Mouse (Mus musculus): ENCODE measurements around the gene Etfa. TPM values are rescaled to one million over a fixed set of nuclear protein-coding genes. Genes with fewer than 3 reads are reported as not detected.

The Etfa gene
- polyA plus RNA-seq (2012; rRNA removed) (57.8 and 77.2 TPM in 2 replicates), polyA plus RNA-seq (2014; fragmentation: Nextera tagmentation; extraction: Ambion mirVana) (185 and 189 TPM in 2 replicates)

DNA sequence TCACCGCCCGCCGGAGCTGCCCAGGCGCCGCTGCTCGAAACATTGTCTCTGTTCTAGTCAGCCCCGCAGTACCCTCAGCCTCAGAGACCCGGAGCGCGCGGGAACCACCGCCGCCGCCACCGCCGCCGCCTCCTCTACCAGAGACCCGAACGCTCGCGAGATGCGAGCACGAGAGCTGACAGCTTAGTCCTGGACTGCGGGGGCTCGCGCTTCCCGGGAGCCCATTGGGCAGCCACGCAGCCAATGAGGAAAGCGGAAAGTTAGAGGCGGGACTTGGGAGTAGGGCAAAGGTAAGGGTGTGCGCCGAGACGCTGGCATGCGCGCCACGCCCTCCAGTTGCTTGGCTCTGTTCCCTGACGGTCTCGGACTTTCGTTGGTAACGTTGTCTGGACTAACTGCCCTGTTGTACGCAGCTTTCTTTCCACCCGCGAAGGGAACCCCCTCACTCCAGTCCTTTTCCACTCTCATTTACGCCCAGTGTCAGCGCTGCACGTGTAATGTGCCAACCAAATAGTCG, at the start of gene Etfa:
Gene Etfa (minus strand): TSS at position 217 of the 517 bp plus-strand sequence.
- H3K27me3 ChIP-seq (ENCODE audit: control insufficient read depth, insufficient read depth, low read length), result no peaks in the 10 kb centered on the region
- TF ChIP-seq POLR2A (IDR thresholded peaks at IDR 0.05; ENCODE audit: borderline replicate concordance, extremely low read depth, insufficient read depth, insufficient read length), result peak; percentile 37; the same call in 1 of the 2 replicates
- H3K9ac ChIP-seq (ENCODE audit: low read depth, low read length, severe bottlenecking), result peak within 1 kb of the TSS; percentile 93
- peak; percentile 98 for DNase-seq (ENCODE audit: low spot score)
- H3K4me3 ChIP-seq (replicated peaks; ENCODE audit: low read length), result peak within 1 kb of the TSS; percentile 95
- peaks cover 6% of the 10 kb centered on the region for H3K4me1 ChIP-seq (ENCODE audit: control insufficient read depth, insufficient read depth, low read length)
- peak within 1 kb of the TSS; percentile 53 for H3K4me2 ChIP-seq (replicated peaks; ENCODE audit: low read depth, low read length, severe bottlenecking)
- H3K36me3 ChIP-seq (ENCODE audit: control insufficient read depth, insufficient read depth, low read length), result no peaks in the 10 kb centered on the region
- H3K9me3 ChIP-seq (ENCODE audit: control insufficient read depth, low read length), result no peaks in the 10 kb centered on the region
- WGBS, result 1% methylated on average over 43 of the region's 47 CpGs
- peak within 1 kb of the TSS; percentile 86 for H3K27ac ChIP-seq (replicated peaks; ENCODE audit: low read depth, low read length)
- peak; percentile 99 for ATAC-seq (ENCODE audit: low FRiP score, low read depth)

DNA sequence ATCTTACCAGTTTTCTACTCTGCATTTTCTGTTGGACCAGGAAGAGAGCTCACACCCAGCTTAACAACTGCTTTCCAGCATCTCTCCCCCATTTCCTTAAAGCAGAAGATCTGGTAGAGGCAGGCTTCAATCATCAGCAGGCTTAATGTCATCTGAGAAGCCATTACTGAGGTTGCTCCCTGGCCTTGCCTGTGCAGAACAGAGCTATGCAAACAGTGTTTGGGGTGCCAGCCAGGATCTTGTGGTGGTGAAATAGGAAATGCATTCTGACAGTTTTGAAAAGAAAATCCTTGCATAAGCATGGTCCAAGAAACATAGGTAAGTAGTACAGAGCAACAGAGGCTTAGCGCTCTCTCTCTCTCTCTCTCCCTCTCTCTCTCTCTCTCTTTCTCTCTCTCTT, 48.9 kb upstream of the Etfa start:
- Histone ChIP-seq H3K9ac (ENCODE audit: low read depth, low read length, severe bottlenecking) (no peak overlapping the region), H3K4me1 (ENCODE audit: control insufficient read depth, insufficient read depth, low read length) (no peaks in the 10 kb centered on the region), H3K36me3 (ENCODE audit: control insufficient read depth, insufficient read depth, low read length) (no peaks in the 10 kb centered on the region), H3K27ac (replicated peaks; ENCODE audit: low read depth, low read length) (no peak overlapping the region), H3K27me3 (ENCODE audit: control insufficient read depth, insufficient read depth, low read length) (no peaks in the 10 kb centered on the region), H3K9me3 (ENCODE audit: control insufficient read depth, low read length) (no peaks in the 10 kb centered on the region), H3K4me2 (replicated peaks; ENCODE audit: low read depth, low read length, severe bottlenecking) (no peak overlapping the region), H3K4me3 (replicated peaks; ENCODE audit: low read length) (no peak overlapping the region)
- 91% methylated on average over 1 of the region's 1 CpGs for WGBS
- ATAC-seq (ENCODE audit: low FRiP score, low read depth), result no peak
- no peak for DNase-seq (ENCODE audit: low spot score)
- no peak for TF ChIP-seq POLR2A (IDR thresholded peaks at IDR 0.05; ENCODE audit: borderline replicate concordance, extremely low read depth, insufficient read depth, insufficient read length)

DNA sequence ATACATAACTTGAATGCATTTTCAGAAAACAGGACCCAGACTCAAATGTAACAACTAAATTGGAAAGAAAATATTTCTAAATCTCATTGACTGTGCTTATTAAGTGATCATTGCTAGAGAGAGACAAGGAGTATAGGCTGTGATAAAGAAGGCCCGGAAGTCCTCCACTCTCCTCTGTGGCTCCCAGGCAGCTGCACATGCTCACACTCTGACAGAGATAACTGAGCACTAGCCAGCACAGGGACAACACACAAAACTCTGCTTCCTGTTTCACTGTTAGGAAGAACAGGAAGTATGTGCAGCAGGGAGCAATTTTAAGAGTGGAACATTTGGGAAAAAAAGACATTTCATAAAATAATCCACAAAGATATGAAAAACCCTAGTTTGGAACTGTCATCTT, 42.9 kb upstream of the Etfa start:
- Histone ChIP-seq H3K9me3 (ENCODE audit: control insufficient read depth, low read length) (no peaks in the 10 kb centered on the region), H3K27ac (replicated peaks; ENCODE audit: low read depth, low read length) (no peak overlapping the region), H3K4me2 (replicated peaks; ENCODE audit: low read depth, low read length, severe bottlenecking) (no peak overlapping the region), H3K27me3 (ENCODE audit: control insufficient read depth, insufficient read depth, low read length) (peaks cover under 1% of the 10 kb centered on the region; the same call in 1 of the 2 replicates), H3K4me1 (ENCODE audit: control insufficient read depth, insufficient read depth, low read length) (no peaks in the 10 kb centered on the region), H3K4me3 (replicated peaks; ENCODE audit: low read length) (no peak overlapping the region), H3K36me3 (ENCODE audit: control insufficient read depth, insufficient read depth, low read length) (no peaks in the 10 kb centered on the region), H3K9ac (ENCODE audit: low read depth, low read length, severe bottlenecking) (no peak overlapping the region)
- DNase-seq (ENCODE audit: low spot score), result no peak
- WGBS, result 53% methylated on average over 1 of the region's 1 CpGs
- TF ChIP-seq POLR2A (IDR thresholded peaks at IDR 0.05; ENCODE audit: borderline replicate concordance, extremely low read depth, insufficient read depth, insufficient read length), result no peak
- ATAC-seq (ENCODE audit: low FRiP score, low read depth), result no peak

DNA sequence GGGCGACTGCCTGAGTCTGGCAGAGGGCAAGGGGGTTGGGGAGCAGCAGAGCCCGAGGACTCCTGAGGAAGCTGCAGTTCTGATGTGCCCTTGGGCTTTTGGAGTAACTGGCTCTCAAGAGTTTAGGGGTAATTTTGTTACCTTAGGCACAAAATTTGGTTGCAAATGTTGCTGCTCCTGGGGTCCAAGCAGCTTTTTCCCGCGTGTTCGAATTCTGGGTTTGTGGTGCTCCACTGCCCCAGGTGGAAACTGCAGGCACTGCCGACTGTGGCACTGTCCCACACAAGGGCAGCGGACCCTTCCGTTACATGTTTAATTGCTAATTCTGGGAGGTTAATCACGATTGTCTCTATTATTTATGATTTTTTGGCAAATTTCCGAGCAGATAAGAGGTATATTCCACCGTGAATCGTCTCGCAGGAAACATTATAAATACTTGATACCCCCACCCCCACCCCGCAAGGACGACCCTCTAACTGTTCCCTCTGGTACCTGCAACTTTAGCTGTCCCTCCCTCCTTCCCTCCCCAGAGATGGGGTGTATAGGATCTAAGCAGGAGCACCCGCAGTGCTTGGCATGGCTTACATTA, 37.4 kb upstream of the Etfa start:
- H3K27ac ChIP-seq (replicated peaks; ENCODE audit: low read depth, low read length), result no peak overlapping the region
- peaks cover 11% of the 10 kb centered on the region for H3K4me1 ChIP-seq (ENCODE audit: control insufficient read depth, insufficient read depth, low read length)
- H3K4me2 ChIP-seq (replicated peaks; ENCODE audit: low read depth, low read length, severe bottlenecking), result peak overlapping the region; percentile 19; the same call in 1 of the 2 replicates
- 8% methylated on average over 16 of the region's 16 CpGs for whole genome bisulfite sequencing
- H3K9ac ChIP-seq (ENCODE audit: low read depth, low read length, severe bottlenecking), result no peak overlapping the region
- ATAC-seq (ENCODE audit: low FRiP score, low read depth) (no peak), DNase-seq (ENCODE audit: low spot score) (no peak)
- H3K4me3 ChIP-seq (replicated peaks; ENCODE audit: low read length), result 0 out of 2 replicates have a peak overlapping the region, but pooled peaks have one; percentile 2
- H3K9me3 ChIP-seq (ENCODE audit: control insufficient read depth, low read length), result no peaks in the 10 kb centered on the region
- H3K27me3 ChIP-seq (ENCODE audit: control insufficient read depth, insufficient read depth, low read length), result peaks cover 56% of the 10 kb centered on the region
- TF ChIP-seq POLR2A (IDR thresholded peaks at IDR 0.05; ENCODE audit: borderline replicate concordance, extremely low read depth, insufficient read depth, insufficient read length), result no peak
- H3K36me3 ChIP-seq (ENCODE audit: control insufficient read depth, insufficient read depth, low read length), result no peaks in the 10 kb centered on the region

DNA sequence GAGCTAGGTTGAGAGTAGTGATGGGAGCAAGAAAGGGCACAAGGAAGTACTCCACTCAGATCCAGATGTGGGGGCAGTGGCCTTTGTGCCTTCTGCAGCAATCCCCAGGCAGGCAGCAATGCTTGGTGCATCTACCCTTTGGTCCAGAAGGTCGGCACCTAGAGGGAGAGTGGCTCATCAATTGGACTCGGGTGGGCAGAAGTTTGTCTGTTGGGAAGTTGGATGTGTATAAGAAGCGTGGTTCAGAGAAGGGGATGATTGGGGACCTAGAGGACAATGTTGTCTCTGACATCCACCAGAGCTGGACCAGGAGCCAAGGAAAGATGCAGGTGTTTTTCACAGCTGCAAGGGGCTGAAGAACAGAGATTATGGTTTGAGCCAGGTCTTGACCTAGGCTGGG, 36.8 kb upstream of the Etfa start:
- no peak overlapping the region for H3K27ac ChIP-seq (replicated peaks; ENCODE audit: low read depth, low read length)
- H3K4me1 ChIP-seq (ENCODE audit: control insufficient read depth, insufficient read depth, low read length), result peaks cover 14% of the 10 kb centered on the region
- no peaks in the 10 kb centered on the region for H3K36me3 ChIP-seq (ENCODE audit: control insufficient read depth, insufficient read depth, low read length)
- DNase-seq (ENCODE audit: low spot score) (peak; percentile 1), ATAC-seq (ENCODE audit: low FRiP score, low read depth) (no peak)
- 21% methylated on average over 3 of the region's 3 CpGs for WGBS
- no peak overlapping the region for H3K9ac ChIP-seq (ENCODE audit: low read depth, low read length, severe bottlenecking)
- H3K27me3 ChIP-seq (ENCODE audit: control insufficient read depth, insufficient read depth, low read length), result peaks cover 61% of the 10 kb centered on the region
- H3K4me3 ChIP-seq (replicated peaks; ENCODE audit: low read length), result no peak overlapping the region
- TF ChIP-seq POLR2A (IDR thresholded peaks at IDR 0.05; ENCODE audit: borderline replicate concordance, extremely low read depth, insufficient read depth, insufficient read length), result no peak
- H3K4me2 ChIP-seq (replicated peaks; ENCODE audit: low read depth, low read length, severe bottlenecking), result no peak overlapping the region
- no peaks in the 10 kb centered on the region for H3K9me3 ChIP-seq (ENCODE audit: control insufficient read depth, low read length)

All from limb, embryonic 14.5 days (tissue).